Mouse (Mus musculus) liver, embryonic 13.5 days (tissue): ENCODE results near the gene Bcl2l2. TPM values are rescaled to one million over a fixed set of nuclear protein-coding genes. Genes with fewer than 3 reads are reported as not detected.
A peak's percentile ranks its signal among the peaks of the same experiment; 100 is the strongest.

ENCODE experiments used
- ATAC-seq: fragments of 200-750 bp; cut with Nextera tagmentation; 2 replicates; pipeline ENCODE4 v1.8.0; 2017; ENCODE audit warnings: low read depth, mild to moderate bottlenecking, moderate number of reproducible peaks, moderate library complexity
- DNase-seq: peaks from one replicate; pipeline ENCODE4 v3.0.0; 2022
- H3K27ac ChIP-seq: fragments of 300-500 bp; sonication (generic); 2 replicates; pipeline ENCODE4 v1.5.1; 2015; ENCODE audit warnings: moderate library complexity, mild to moderate bottlenecking, inconsistent platforms
- H3K27me3 ChIP-seq: fragments of 300-500 bp; sonication (generic); 2 replicates; pipeline ENCODE4 v1.6.1; 2015; ENCODE audit warnings: mild to moderate bottlenecking, inconsistent platforms
- H3K36me3 ChIP-seq: fragments of 300-500 bp; sonication (generic); 2 replicates; pipeline ENCODE4 v1.6.1; 2015; ENCODE audit warnings: mild to moderate bottlenecking, inconsistent platforms
- H3K4me1 ChIP-seq: fragments of 300-500 bp; sonication (generic); replicated peaks from 2 replicates; pipeline ENCODE4 v1.6.1; 2015; ENCODE audit warnings: inconsistent platforms
- H3K4me2 ChIP-seq: fragments of 300-500 bp; sonication (generic); 2 replicates; pipeline ENCODE4 v1.6.1; 2015; ENCODE audit warnings: inconsistent platforms, mild to moderate bottlenecking, moderate library complexity
- H3K4me3 ChIP-seq: fragments of 300-500 bp; sonication (generic); replicated peaks from 2 replicates; pipeline ENCODE4 v1.5.1; 2015; ENCODE audit warnings: mild to moderate bottlenecking, inconsistent platforms
- H3K9ac ChIP-seq: fragments of 300-500 bp; sonication (generic); 2 replicates; pipeline ENCODE4 v1.6.1; 2015; ENCODE audit warnings: mild to moderate bottlenecking, inconsistent platforms
- H3K9me3 ChIP-seq: fragments of 300-500 bp; sonication (generic); replicated peaks from 2 replicates; pipeline ENCODE4 v1.6.1; 2016; ENCODE audit warnings: inconsistent platforms
- WGBS: fragments of 180-500 bp; shearing (Covaris S2); methylation state at CpG from one replicate; pipeline ENCODE4 v1.1.7; 2015; ENCODE audit not compliant: insufficient replicate concordance; 5-methylcytosine and 5-hydroxymethylcytosine counted together
- polyA plus RNA-seq: library from polyadenylated mRNA; unstranded; fragments of >200 nt; fragmentation: Nextera tagmentation; extraction: Ambion mirVana; gene quantifications from 2 replicates; pipeline ENCODE4 v1.2.1, GENCODE M21; 2015

The Bcl2l2 gene
- polyA plus RNA-seq, 1 experiment from 2014 or later = 0.62 TPM

DNA sequence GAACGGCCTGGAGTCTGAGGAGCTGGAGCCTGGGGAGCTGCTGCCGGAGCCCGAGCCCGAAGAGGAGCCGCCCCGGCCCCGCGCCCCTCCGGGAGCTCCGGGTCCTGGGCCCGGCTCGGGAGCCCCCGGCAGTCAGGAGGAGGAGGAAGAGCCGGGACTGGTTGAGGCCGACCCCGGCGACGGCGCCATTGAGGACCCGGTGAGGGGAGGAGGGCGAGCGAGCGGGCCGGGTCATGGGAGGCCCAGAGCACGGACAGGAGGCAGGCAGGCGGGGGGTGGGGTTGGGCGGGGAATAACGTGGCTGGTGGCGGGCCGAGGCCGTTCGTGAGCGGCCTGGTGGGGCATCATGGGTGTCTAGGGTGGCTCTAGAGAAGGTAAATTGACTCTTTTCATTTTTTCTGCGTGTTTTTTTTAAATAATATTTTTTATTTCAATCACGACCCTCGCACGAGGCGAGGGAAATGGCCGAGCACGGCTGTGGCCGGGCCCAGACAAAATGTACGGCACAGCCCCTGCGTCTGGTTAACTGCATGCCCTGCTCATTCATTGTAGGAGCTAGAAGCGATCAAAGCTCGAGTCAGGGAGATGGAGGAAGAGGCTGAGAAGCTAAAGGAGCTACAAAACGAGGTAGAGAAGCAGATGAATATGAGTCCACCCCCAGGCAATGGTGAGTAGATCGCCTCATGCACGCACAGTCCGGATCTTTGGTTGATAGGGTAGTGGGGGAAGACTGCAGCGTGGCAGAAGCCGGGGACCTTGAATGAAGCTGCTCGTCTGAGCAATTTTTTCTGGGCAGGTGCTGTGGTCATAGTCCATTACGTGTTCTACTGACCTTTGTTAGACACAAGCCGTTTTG, 11.3 kb downstream of the Bcl2l2 start:
- peaks cover 36% of the 10 kb centered on the region for H3K36me3 ChIP-seq
- H3K27ac ChIP-seq = peak overlapping the region; percentile 86
- peaks cover 45% of the 10 kb centered on the region for H3K4me1 ChIP-seq
- WGBS = under 1% methylated on average over 45 of the region's 54 CpGs
- ATAC-seq (peak; percentile 47), DNase-seq (peak; percentile 55)
- no peaks in the 10 kb centered on the region for H3K27me3 ChIP-seq
- peak overlapping the region; percentile 90 for H3K4me3 ChIP-seq
- H3K9me3 ChIP-seq = no peaks in the 10 kb centered on the region
- H3K4me2 ChIP-seq = peak overlapping the region; percentile 91
- peak overlapping the region; percentile 97 for H3K9ac ChIP-seq

- 68% methylated on average over 2 of the region's 2 CpGs for whole genome bisulfite sequencing
- Histone ChIP-seq H3K27ac (no peak overlapping the region), H3K36me3 (peaks cover 36% of the 10 kb centered on the region), H3K4me2 (no peak overlapping the region), H3K4me1 (peaks cover 39% of the 10 kb centered on the region), H3K9me3 (no peaks in the 10 kb centered on the region), H3K4me3 (no peak overlapping the region), H3K27me3 (no peaks in the 10 kb centered on the region), H3K9ac (no peak overlapping the region)
- DNase-seq (no peak), ATAC-seq (no peak)
Observed at GRCm38 (mm10) chr14:54897445-54897844, 14.3 kb downstream of the Bcl2l2 start.

GRCm38 (mm10) chr14:54900383-54900782, 17.2 kb downstream of the Bcl2l2 start:
- Histone ChIP-seq H3K9ac (no peak overlapping the region), H3K4me1 (peaks cover 22% of the 10 kb centered on the region), H3K4me2 (no peak overlapping the region), H3K36me3 (peaks cover 35% of the 10 kb centered on the region), H3K9me3 (no peaks in the 10 kb centered on the region), H3K4me3 (no peak overlapping the region), H3K27me3 (no peaks in the 10 kb centered on the region), H3K27ac (no peak overlapping the region)
- 2% methylated on average over 3 of the region's 3 CpGs for WGBS
- DNase-seq = peak; percentile 27
- ATAC-seq = peak; percentile 47

DNA sequence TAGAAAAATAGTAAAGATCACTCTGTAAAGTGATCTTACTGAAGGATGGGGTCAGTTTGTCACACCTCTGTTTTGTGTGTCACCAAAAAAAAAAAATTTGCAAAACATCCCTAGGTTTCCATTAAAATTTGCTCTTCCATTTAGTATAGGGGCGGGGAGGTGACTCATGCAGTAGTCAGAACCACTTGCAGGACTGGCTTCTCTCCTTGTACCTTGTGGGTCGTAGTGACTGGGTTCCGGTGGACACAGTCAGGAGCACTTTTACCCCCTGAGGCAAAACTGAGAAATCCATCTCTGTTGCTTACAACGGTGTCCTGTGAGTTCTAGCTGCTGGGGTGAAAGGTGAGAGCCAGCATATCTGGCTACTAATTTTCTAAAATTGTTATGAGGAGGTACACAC, 20.5 kb downstream of the Bcl2l2 start:
- no peak overlapping the region for H3K9ac ChIP-seq
- no peak overlapping the region for H3K4me2 ChIP-seq
- DNase-seq = no peak
- no peak for ATAC-seq
- no peaks in the 10 kb centered on the region for H3K9me3 ChIP-seq
- WGBS = 70% methylated on average over 4 of the region's 4 CpGs
- H3K36me3 ChIP-seq = peaks cover 3% of the 10 kb centered on the region
- no peaks in the 10 kb centered on the region for H3K27me3 ChIP-seq
- no peak overlapping the region for H3K4me3 ChIP-seq
- no peak overlapping the region for H3K27ac ChIP-seq
- no peaks in the 10 kb centered on the region for H3K4me1 ChIP-seq

DNA sequence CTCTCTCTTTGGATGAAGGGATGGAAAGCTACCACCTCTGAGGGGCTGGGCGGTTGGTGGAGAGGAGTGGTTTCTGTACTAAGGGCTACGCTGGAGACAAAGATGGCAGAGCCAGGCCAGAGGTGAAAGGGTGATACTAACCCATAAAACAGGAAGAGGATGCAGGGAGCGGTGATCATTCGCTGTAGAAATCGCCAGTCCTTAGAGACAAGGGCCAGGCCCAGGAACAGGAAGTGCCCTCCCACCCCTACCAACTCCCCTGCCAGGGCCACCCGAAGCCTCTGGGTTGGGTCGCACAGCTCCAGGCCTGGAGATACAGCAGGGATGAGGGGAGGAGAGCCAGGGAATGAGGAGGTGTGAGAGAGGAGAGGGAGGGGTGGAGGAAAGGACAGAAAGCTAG, 25.5 kb downstream of the Bcl2l2 start:
- peaks cover 8% of the 10 kb centered on the region for H3K4me1 ChIP-seq
- WGBS = 47% methylated on average over 7 of the region's 7 CpGs
- no peak overlapping the region for H3K4me2 ChIP-seq
- H3K27ac ChIP-seq = no peak overlapping the region
- H3K4me3 ChIP-seq = no peak overlapping the region
- ATAC-seq (no peak), DNase-seq (no peak)
- H3K27me3 ChIP-seq = peaks cover 44% of the 10 kb centered on the region
- H3K9me3 ChIP-seq = no peaks in the 10 kb centered on the region
- H3K9ac ChIP-seq = no peak overlapping the region
- H3K36me3 ChIP-seq = no peaks in the 10 kb centered on the region; the same call in 1 of the 2 replicates

- H3K4me3 ChIP-seq = peak overlapping the region; percentile 62
- ATAC-seq (no peak), DNase-seq (no peak)
- no peaks in the 10 kb centered on the region for H3K36me3 ChIP-seq
- H3K4me2 ChIP-seq = peak overlapping the region; percentile 77
- peaks cover 64% of the 10 kb centered on the region for H3K27me3 ChIP-seq
- H3K9ac ChIP-seq = peak overlapping the region; percentile 62
- no peak overlapping the region for H3K27ac ChIP-seq
- whole genome bisulfite sequencing = 4% methylated on average over 67 of the region's 69 CpGs
- H3K9me3 ChIP-seq = no peaks in the 10 kb centered on the region
- peaks cover 8% of the 10 kb centered on the region for H3K4me1 ChIP-seq
Observed at GRCm38 (mm10) chr14:54912109-54912850, 29.1 kb downstream of the Bcl2l2 start.

GRCm38 (mm10) chr14:54912886-54913285, 29.7 kb downstream of the Bcl2l2 start, which contains the start of gene Slc22a17:
Gene Slc22a17 (minus strand): TSS chr14:54913132.
- Histone ChIP-seq H3K4me3 (peak within 1 kb of the TSS; percentile 62), H3K9me3 (no peaks in the 10 kb centered on the region), H3K9ac (peak within 1 kb of the TSS; percentile 62), H3K27ac (no peak within 1 kb of the TSS), H3K27me3 (peaks cover 64% of the 10 kb centered on the region), H3K36me3 (no peaks in the 10 kb centered on the region), H3K4me1 (peaks cover 8% of the 10 kb centered on the region), H3K4me2 (peak within 1 kb of the TSS; percentile 77)
- ATAC-seq (no peak), DNase-seq (no peak)
- 0% methylated on average over 27 of the region's 28 CpGs for WGBS

- H3K9me3 ChIP-seq = no peaks in the 10 kb centered on the region
- H3K4me1 ChIP-seq = peaks cover 8% of the 10 kb centered on the region
- WGBS = 22% methylated on average over 10 of the region's 10 CpGs
- ATAC-seq (no peak), DNase-seq (no peak)
- peak overlapping the region; percentile 62 for H3K4me3 ChIP-seq
- no peak overlapping the region for H3K27ac ChIP-seq
- no peak overlapping the region for H3K9ac ChIP-seq
- no peaks in the 10 kb centered on the region for H3K36me3 ChIP-seq
- peak overlapping the region; percentile 77 for H3K4me2 ChIP-seq
- H3K27me3 ChIP-seq = peaks cover 64% of the 10 kb centered on the region
Observed at GRCm38 (mm10) chr14:54913343-54913742, 30.2 kb downstream of the Bcl2l2 start.

- 73% methylated on average over 16 of the region's 16 CpGs for WGBS
- ATAC-seq (no peak), DNase-seq (no peak)
- no peak overlapping the region for H3K27ac ChIP-seq
- H3K9me3 ChIP-seq = no peaks in the 10 kb centered on the region; the same call in 1 of the 2 replicates
- H3K36me3 ChIP-seq = no peaks in the 10 kb centered on the region
- H3K4me2 ChIP-seq = no peak overlapping the region
- peaks cover 38% of the 10 kb centered on the region for H3K27me3 ChIP-seq
- H3K9ac ChIP-seq = no peak overlapping the region
- peaks cover 12% of the 10 kb centered on the region for H3K4me1 ChIP-seq
- H3K4me3 ChIP-seq = no peak overlapping the region
Observed at GRCm38 (mm10) chr14:54920076-54920685, 37.0 kb downstream of the Bcl2l2 start.

GRCm38 (mm10) chr14:54924641-54925348, 41.6 kb downstream of the Bcl2l2 start:
- Histone ChIP-seq H3K9me3 (no peaks in the 10 kb centered on the region; the same call in 1 of the 2 replicates), H3K4me2 (peak overlapping the region; percentile 61), H3K9ac (no peak overlapping the region), H3K4me1 (peaks cover 24% of the 10 kb centered on the region), H3K27ac (no peak overlapping the region), H3K27me3 (peaks cover 77% of the 10 kb centered on the region), H3K36me3 (no peaks in the 10 kb centered on the region), H3K4me3 (peak overlapping the region; percentile 47)
- peak; percentile 84 for ATAC-seq
- peak; percentile 40 for DNase-seq
- WGBS = 46% methylated on average over 7 of the region's 7 CpGs
